Mouse (Mus musculus) CH12.LX (cell line): Measurements from ENCODE around the gene Slc17a9. TPM values are rescaled to one million over a fixed set of nuclear protein-coding genes. Genes with fewer than 3 reads are reported as not detected.
A peak's percentile ranks its signal among the peaks of the same experiment; 100 is the strongest.

Experiments
- DNase-seq: peaks from one replicate; pipeline ENCODE4 v3.0.0-alpha.2; 2013; ENCODE audit errors: extremely low read depth
- H3K27ac ChIP-seq: 2 replicates; pipeline ENCODE4 v1.5.1; 2012; ENCODE audit warnings: low read depth, mild to moderate bottlenecking, control low read depth, moderate library complexity; ENCODE audit not compliant: insufficient read depth
- H3K27me3 ChIP-seq: replicated peaks from 2 replicates; pipeline ENCODE3; 2012; ENCODE audit warnings: inconsistent platforms
- H3K36me3 ChIP-seq, 2 experiments: replicated peaks in 1 of 2; 2 replicates each; pipeline versions ENCODE3 to v1.6.1; 2012; ENCODE audit warnings: inconsistent platforms in 1 of 2, low read length in 1 of 2, mild to moderate bottlenecking in 1 of 2, mixed read lengths in 1 of 2, moderate library complexity in 1 of 2; ENCODE audit not compliant: control insufficient read depth in 1 of 2, insufficient read depth in 1 of 2
- H3K4me1 ChIP-seq, 2 experiments: 2 replicates each; pipeline ENCODE4 v1.6.1; 2012; ENCODE audit warnings: inconsistent platforms in 1 of 2, moderate library complexity in 1 of 2; ENCODE audit not compliant: insufficient read depth in 2 of 2, control insufficient read depth in 1 of 2
- H3K4me2 ChIP-seq: 2 replicates; pipeline ENCODE4 v1.6.1; 2012; ENCODE audit warnings: low read depth, mild to moderate bottlenecking, control low read depth; ENCODE audit not compliant: poor library complexity, insufficient read depth, severe bottlenecking
- H3K4me3 ChIP-seq, 3 experiments: fragments of 150-350 bp in 1 of 3; sonication (generic) in 1 of 3; replicated peaks in 1 of 3; 2 replicates each; pipeline versions ENCODE3 to v1.5.1; 2011 to 2012; ENCODE audit warnings: low read depth in 2 of 3, low read length in 2 of 3, mild to moderate bottlenecking in 2 of 3, moderate library complexity in 2 of 3, control low read depth in 1 of 3, improper control_type of control experiment in 1 of 3, inconsistent platforms in 1 of 3, mixed read lengths in 1 of 3; ENCODE audit not compliant: poor library complexity in 1 of 3
- H3K79me2 ChIP-seq: replicated peaks from 2 replicates; pipeline ENCODE4 v1.6.1; 2012; ENCODE audit warnings: mild to moderate bottlenecking, moderate library complexity; ENCODE audit not compliant: control insufficient read depth, poor library complexity, insufficient read depth, severe bottlenecking; ENCODE audit errors: extremely low read depth
- H3K9ac ChIP-seq: 2 replicates; pipeline ENCODE4 v1.6.1; 2012; ENCODE audit warnings: low read depth, mild to moderate bottlenecking, control low read depth, moderate library complexity; ENCODE audit not compliant: insufficient read depth
- H3K9me3 ChIP-seq: replicated peaks from 2 replicates; pipeline ENCODE3; 2012; ENCODE audit warnings: low read length, inconsistent platforms, mixed read lengths
- BHLHE40 ChIP-seq: IDR thresholded peaks from 2 replicates; pipeline ENCODE4 v1.6.1; 2011; ENCODE audit warnings: mild to moderate bottlenecking, low read depth, low read length, improper control_type of control experiment
- CHD2 ChIP-seq: IDR thresholded peaks from 2 replicates; pipeline ENCODE4 v1.6.1; 2011; ENCODE audit warnings: low read length, improper control_type of control experiment
- CTCF ChIP-seq, 2 experiments: IDR thresholded peaks in 1 of 2; conservative IDR thresholded peaks in 1 of 2; 2 replicates each; pipeline ENCODE4 v1.5.1; 2011 to 2012; ENCODE audit warnings: low read depth in 2 of 2, low read length in 2 of 2, improper control_type of control experiment in 1 of 2, inconsistent platforms in 1 of 2, mild to moderate bottlenecking in 1 of 2, moderate library complexity in 1 of 2
- ELF1 ChIP-seq: IDR thresholded peaks from 2 replicates; pipeline ENCODE4 v1.6.1; 2014; ENCODE audit warnings: low read depth, mild to moderate bottlenecking, inconsistent platforms, low read length, improper control_type of control experiment
- JUN ChIP-seq: IDR thresholded peaks from 2 replicates; pipeline ENCODE4 v1.6.1; 2011; ENCODE audit warnings: low read depth, mild to moderate bottlenecking, low read length, improper control_type of control experiment, moderate library complexity; ENCODE audit not compliant: insufficient read depth
- MAFK ChIP-seq: IDR thresholded peaks from 2 replicates; pipeline ENCODE4 v1.6.1; 2011; ENCODE audit warnings: low read length, improper control_type of control experiment; ENCODE audit not compliant: insufficient replicate concordance
- MAX ChIP-seq: IDR thresholded peaks from 2 replicates; pipeline ENCODE4 v1.6.1; 2011; ENCODE audit warnings: low read length, improper control_type of control experiment
- MXI1 ChIP-seq: IDR thresholded peaks from 2 replicates; pipeline ENCODE4 v1.6.1; 2011; ENCODE audit warnings: mild to moderate bottlenecking, low read depth, low read length, improper control_type of control experiment
- NELFE ChIP-seq: IDR thresholded peaks from 2 replicates; pipeline ENCODE4 v1.6.1; 2011; ENCODE audit warnings: low read depth, low read length, improper control_type of control experiment
- NRF1 ChIP-seq: IDR thresholded peaks from 2 replicates; pipeline ENCODE4 v1.6.1; 2014; ENCODE audit warnings: low read depth, mild to moderate bottlenecking, inconsistent platforms, low read length, improper control_type of control experiment, moderate library complexity
- PAX5 ChIP-seq: IDR thresholded peaks from 2 replicates; pipeline ENCODE4 v1.6.1; 2012; ENCODE audit warnings: low read length, inconsistent platforms, mixed read lengths
- POLR2A ChIP-seq: IDR thresholded peaks from 2 replicates; pipeline ENCODE4 v1.6.1; 2011; ENCODE audit warnings: low read depth, mild to moderate bottlenecking, improper control_type of control experiment, low read length
- RCOR1 ChIP-seq: conservative IDR thresholded peaks from 2 replicates; pipeline ENCODE4 v1.6.1; 2012; ENCODE audit warnings: low read depth, mild to moderate bottlenecking, inconsistent platforms, low read length, improper control_type of control experiment
- ZC3H11A ChIP-seq: IDR thresholded peaks from 2 replicates; pipeline ENCODE4 v1.6.1; 2012; ENCODE audit warnings: low read depth, mild to moderate bottlenecking, inconsistent platforms, low read length, improper control_type of control experiment
- dilution Hi-C: fragments of 300-500 bp; cut with MboI; formaldehyde crosslinking; loops from 2 replicates; pipeline ENCODE4 v1.14.3; 2020; ENCODE audit warnings: low sequenced_read_pairs; ENCODE audit not compliant: extremely low pct_unique_long_range_greater_than_20kb, extremely low pct_ligation_motif_present
- in situ Hi-C: fragments of 300-500 bp; cut with MboI; formaldehyde crosslinking; loops from 3 replicates; pipeline ENCODE4 v1.14.3; 2019; ENCODE audit warnings: low sequenced_read_pairs, low pct_ligation_motif_present, low pct_unique_long_range_greater_than_20kb, mixed read lengths
- polyA plus RNA-seq: library from polyadenylated mRNA; unstranded; fragments of >175 nt; gene quantifications from 2 replicates; pipeline ENCODE4 v1.2.1, GENCODE M21; 2012; ENCODE audit warnings: low read depth; ENCODE audit not compliant: insufficient read length
- total RNA-seq, 2 experiments: library from RNA; depleted of rRNA; stranded (reverse); fragments of 300-350 nt in 1 of 2; fragments of >200 nt in 1 of 2; gene quantifications; 2 replicates each; pipeline ENCODE4 v1.2.3; 2012 to 2014

The Slc17a9 gene
- total and polyA plus RNA-seq, 3 experiments = 7.2 to 23.7 (median 13.4) TPM

DNA sequence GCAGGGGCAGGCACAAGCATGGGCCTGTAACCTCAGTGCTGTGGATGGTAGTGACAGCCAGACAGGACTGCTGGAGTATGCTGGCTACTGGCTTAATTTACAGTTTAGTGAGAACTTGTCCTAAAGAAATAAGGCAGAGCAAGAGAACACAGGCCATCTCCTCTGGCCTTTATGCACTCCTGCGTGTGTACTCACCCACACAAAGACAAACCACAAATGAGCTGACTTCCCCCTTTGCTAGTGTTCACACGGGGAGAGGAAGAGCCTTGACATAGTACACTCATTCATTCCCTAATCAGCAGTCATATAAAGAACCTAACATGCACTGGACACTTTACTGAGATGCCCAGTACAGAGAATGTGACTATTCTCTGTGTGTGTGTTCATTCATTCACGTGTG, 20.0 kb upstream of the Slc17a9 start:
- no peak overlapping the region for H3K4me2 ChIP-seq
- in situ Hi-C loops = loop anchor here (25.0 kb wide), 1 partner anchor 657 kb away; the partner anchor contains the start of genes Arfrp1 and Zgpat
- H3K27ac ChIP-seq = peak overlapping the region; percentile 50
- H3K9ac ChIP-seq = no peak overlapping the region
- no peaks in the 10 kb centered on the region for H3K27me3 ChIP-seq
- peaks cover 0 to 22% of the 10 kb centered on the region in 2 experiments for H3K36me3 ChIP-seq
- H3K4me1 ChIP-seq = peaks cover 12 to 59% of the 10 kb centered on the region in 2 experiments
- no peaks in the 10 kb centered on the region for H3K9me3 ChIP-seq
- no peak overlapping the region for H3K4me3 ChIP-seq
- dilution Hi-C loops = no loop called here
- TF ChIP-seq PAX5 (no peak), MXI1 (no peak), CHD2 (no peak), POLR2A (no peak), BHLHE40 (no peak), ELF1 (no peak), MAX (no peak), NELFE (no peak), ZC3H11A (no peak), NRF1 (no peak), RCOR1 (no peak), MAFK (no peak), CTCF (conservative IDR thresholded peaks at IDR 0.05 in 1 of 2, IDR thresholded peaks at IDR 0.05 in 1 of 2; ENCODE audit: low read depth in 2 of 2, low read length in 2 of 2) (no peak)
- no peak for DNase-seq
- H3K79me2 ChIP-seq = peaks cover 86% of the 10 kb centered on the region

DNA sequence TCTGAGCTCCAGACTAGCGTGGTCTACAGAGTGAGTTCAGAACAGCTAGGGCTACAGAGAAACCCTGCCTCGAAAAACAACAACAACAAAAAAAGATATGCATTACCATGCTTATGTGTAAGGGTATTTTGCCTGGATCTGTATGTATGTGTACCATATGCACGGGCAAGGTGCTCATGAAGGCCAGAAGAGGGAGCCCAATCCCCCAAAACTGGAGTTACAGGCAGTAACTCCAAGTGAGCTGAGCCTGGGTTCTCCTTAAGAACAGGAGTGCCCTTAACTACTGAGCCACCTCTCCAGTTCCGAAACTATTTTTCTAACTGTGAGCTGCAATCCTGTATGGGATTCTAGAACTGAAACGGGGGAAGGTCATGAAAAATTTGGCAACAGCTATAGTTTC, 19.1 kb upstream of the Slc17a9 start:
- no peak for TF ChIP-seq JUN
- TF ChIP-seq CTCF (conservative IDR thresholded peaks at IDR 0.05 in 1 of 2, IDR thresholded peaks at IDR 0.05 in 1 of 2; ENCODE audit: low read depth in 2 of 2, low read length in 2 of 2) = peak in 1 of 2 experiments; percentile 39; a peak in 2 of 4 replicates
- in situ Hi-C loops = loop anchor here (25.0 kb wide), 1 partner anchor 656 kb away; the partner anchor contains the start of genes Arfrp1 and Zgpat
- DNase-seq = no peak
- Histone ChIP-seq H3K79me2 (peaks cover 86% of the 10 kb centered on the region), H3K9me3 (no peaks in the 10 kb centered on the region), H3K27ac (no peak overlapping the region), H3K4me2 (no peak overlapping the region), H3K4me1 (peaks cover 12 to 58% of the 10 kb centered on the region in 2 experiments), H3K4me3 (no peak overlapping the region), H3K27me3 (no peaks in the 10 kb centered on the region), H3K9ac (no peak overlapping the region), H3K36me3 (peaks cover 0 to 22% of the 10 kb centered on the region in 2 experiments)
- dilution Hi-C loops = no loop called here
